Mouse (Mus musculus) right cerebral cortex, postnatal 4 days (tissue): ENCODE results near the gene Idh3b.

ENCODE experiments used
- DNase-seq: peaks from one replicate; pipeline ENCODE4 v3.0.0-alpha.2; 2022

The Idh3b gene

GRCm38 (mm10) chr2:130262398-130262797 lies 21.9 kb downstream of the Idh3b start:
- no peak for DNase-seq

GRCm38 (mm10) chr2:130261914-130262313 lies 22.4 kb downstream of the Idh3b start:
- DNase-seq: no peak

- no peak for DNase-seq
Measured at GRCm38 (mm10) chr2:130260822-130261221, 23.5 kb downstream of the Idh3b start.

- no peak for DNase-seq
Measured at GRCm38 (mm10) chr2:130256762-130257161, 27.6 kb downstream of the Idh3b start.

GRCm38 (mm10) chr2:130248226-130248625 lies 36.1 kb downstream of the Idh3b start:
- DNase-seq: no peak

- DNase-seq: no peak
Measured at GRCm38 (mm10) chr2:130246912-130247311, 37.4 kb downstream of the Idh3b start.
